ENCODE assay signal across 21 mouse cellular contexts in the genomic region with DNA sequence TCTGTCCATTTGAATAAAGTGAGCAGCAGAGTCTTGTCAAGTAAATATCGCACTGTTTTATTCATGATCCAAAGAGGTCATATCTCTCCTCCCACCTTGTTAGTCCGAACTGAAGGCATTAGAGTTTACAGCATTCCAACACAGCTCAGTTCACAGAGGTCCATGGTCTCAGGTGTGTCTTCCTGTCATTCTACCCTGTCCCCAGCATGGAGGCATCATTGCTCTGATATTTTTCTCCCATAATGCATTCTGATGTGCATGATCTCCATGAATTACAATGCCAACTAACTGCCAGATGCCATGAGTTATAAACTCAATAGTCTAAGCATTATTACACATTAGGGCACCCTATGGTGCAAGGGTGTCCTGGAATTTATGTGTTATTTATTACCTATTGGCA.
DNase-seq lines count a peak whose midpoint lies in the region; ATAC-seq and TF ChIP-seq lines count a peak whose summit lies in the region.
"Had no signal": no experiment of that assay in that cellular context is flagged by ENCODE, and none has a peak within 500 bp of the region (broad histone marks: within the 10 kb centered on the region; RNA-seq: fewer than 3 reads in every experiment).

No protein-coding gene starts in this region.

- no peak overlapping the region for H3K9ac ChIP-seq in neural tube, embryonic 13.5 days
- H3K9ac ChIP-seq: embryonic facial prominence, embryonic 13.5 days; embryonic facial prominence, embryonic 15.5 days; forebrain, embryonic 12.5 days had no signal

- DNase-seq in kidney, adult 9 months, result peak; percentile 2
- no peak for DNase-seq in kidney, adult 2 months
- no peak for DNase-seq in neural tube, embryonic 10.5 days (ENCODE audit: extremely low spot score, low spot score)
- DNase-seq: adrenal gland, adult 2 months; adrenal gland, postnatal 10 days; adrenal gland, postnatal 25 days; cerebellum, adult 11 months; cerebellum, adult 18-20 months; cerebellum, adult 8-10 months; cerebellum, adult 9-11 months; cerebellum, postnatal 14 days; cerebellum, postnatal 36 days; embryo, embryonic 11 days had no signal

- no peak overlapping the region for H3K27ac ChIP-seq in kidney, adult 2 months (ENCODE audit: insufficient read depth, low read depth, low read length)
- H3K27ac ChIP-seq in neural tube, embryonic 13.5 days (replicated peaks), result no peak overlapping the region
- H3K27ac ChIP-seq: embryonic facial prominence, embryonic 13.5 days; embryonic facial prominence, embryonic 15.5 days; forebrain, embryonic 10.5 days; forebrain, embryonic 12.5 days had no signal

- no peaks in the 10 kb centered on the region for H3K9me3 ChIP-seq in neural tube, embryonic 13.5 days
- H3K9me3 ChIP-seq: embryonic facial prominence, embryonic 13.5 days; embryonic facial prominence, embryonic 15.5 days; forebrain, embryonic 12.5 days had no signal

- H3K36me3 ChIP-seq in kidney, adult 2 months (ENCODE audit: control insufficient read depth, insufficient read depth, low read length), result no peaks in the 10 kb centered on the region
- H3K36me3 ChIP-seq in neural tube, embryonic 13.5 days, result no peaks in the 10 kb centered on the region
- H3K36me3 ChIP-seq: embryonic facial prominence, embryonic 13.5 days; embryonic facial prominence, embryonic 15.5 days; forebrain, embryonic 10.5 days; forebrain, embryonic 12.5 days had no signal

- no peaks in the 10 kb centered on the region for H3K27me3 ChIP-seq in kidney, adult 2 months (replicated peaks; ENCODE audit: control insufficient read depth, insufficient read depth, low read length)
- H3K27me3 ChIP-seq in neural tube, embryonic 13.5 days, result no peaks in the 10 kb centered on the region
- H3K27me3 ChIP-seq: embryonic facial prominence, embryonic 13.5 days; embryonic facial prominence, embryonic 15.5 days; forebrain, embryonic 12.5 days had no signal

- WGBS in kidney, adult 2 months, result 77% methylated on average over 2 of the region's 2 CpGs
- WGBS in neural tube, embryonic 13.5 days, result 66% methylated on average over 2 of the region's 2 CpGs

- no peak for TF ChIP-seq CTCF in kidney, adult 2 months (conservative IDR thresholded peaks at IDR 0.05; ENCODE audit: insufficient read depth, insufficient read length, low read depth, low read length)

- no peak for TF ChIP-seq POLR2A in kidney, adult 2 months (IDR thresholded peaks at IDR 0.05; ENCODE audit: low read depth, low read length)

- no peak overlapping the region for H3K4me2 ChIP-seq in neural tube, embryonic 13.5 days
- H3K4me2 ChIP-seq: embryonic facial prominence, embryonic 13.5 days; embryonic facial prominence, embryonic 15.5 days; forebrain, embryonic 12.5 days had no signal

- H3K4me3 ChIP-seq in kidney, adult 2 months (ENCODE audit: insufficient read depth, low read depth, low read length), result no peak overlapping the region
- no peak overlapping the region for H3K4me3 ChIP-seq in neural tube, embryonic 13.5 days
- H3K4me3 ChIP-seq: embryonic facial prominence, embryonic 13.5 days; embryonic facial prominence, embryonic 15.5 days; erythroblast, embryonic 14.5 days; forebrain, embryonic 10.5 days; forebrain, embryonic 12.5 days had no signal

- no peaks in the 10 kb centered on the region for H3K4me1 ChIP-seq in kidney, adult 2 months (ENCODE audit: control insufficient read depth, insufficient read depth, low read length)
- peaks cover 27% of the 10 kb centered on the region for H3K4me1 ChIP-seq in neural tube, embryonic 13.5 days (replicated peaks)
- H3K4me1 ChIP-seq: forebrain, embryonic 10.5 days had no signal

- ATAC-seq in neural tube, embryonic 13.5 days (ENCODE audit: low read depth), result peak; percentile 59
- ATAC-seq: forebrain, embryonic 14.5 days; forebrain, embryonic 16.5 days had no signal
